Mouse (Mus musculus) bone marrow macrophage, adult 2 months (primary cell): ENCODE measurements around the gene Tmem160.

ENCODE experiments used
- CTCF ChIP-seq: IDR thresholded peaks from 2 replicates; pipeline ENCODE4 v1.5.1; 2012; ENCODE audit warnings: low read depth, mild to moderate bottlenecking, low read length, moderate library complexity
- POLR2A ChIP-seq: IDR thresholded peaks from 2 replicates; pipeline ENCODE4 v1.6.1; 2012; ENCODE audit warnings: mild to moderate bottlenecking, low read depth, low read length, borderline replicate concordance

GRCm38 (mm10) chr7:16501571-16501970, 49.0 kb downstream of the Tmem160 start:
- TF ChIP-seq CTCF (no peak), POLR2A (no peak)
